Mouse (Mus musculus): ENCODE data around the gene Gm28553.
"Not testable (repeated sequence)": the region's sequence is repeated elsewhere in the genome, so short reads cannot be mapped to it uniquely, and the experiment has no call there.

Gene Gm28553

DNA sequence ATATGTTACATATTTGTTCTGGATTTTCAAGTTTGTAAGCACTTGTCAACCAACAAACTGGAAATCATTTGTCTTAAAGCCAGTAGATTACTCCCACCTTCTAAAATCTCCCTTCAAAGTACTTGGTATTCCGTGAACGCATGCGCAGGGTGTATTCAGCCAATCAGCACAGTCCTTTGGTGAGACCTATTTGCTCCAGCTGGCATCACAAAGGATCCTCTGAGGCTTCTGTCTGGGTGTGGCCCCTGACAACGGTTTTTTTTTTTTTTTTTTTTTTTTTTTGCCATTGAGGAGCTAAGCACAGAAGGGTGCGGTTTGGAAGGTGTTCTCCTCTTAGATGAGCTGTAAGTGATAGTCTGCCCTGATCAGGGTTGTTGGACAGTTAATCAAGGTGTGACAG lies at the start of gene Gm28553:
TSS of gene Gm28553 (plus strand) at position 301 of the 400 bp plus-strand sequence.
- DNase-seq: not testable (repeated sequence)
